Mouse (Mus musculus) small intestine, adult 2 months (tissue): ENCODE measurements around the gene Trpc5.

Source experiments
- CTCF ChIP-seq: fragments of 200-500 bp; IDR thresholded peaks from 2 replicates; pipeline ENCODE4 v1.5.1; 2012; ENCODE audit warnings: low read depth, mild to moderate bottlenecking, control low read depth, inconsistent platforms, low read length, moderate library complexity, mixed read lengths; ENCODE audit not compliant: insufficient replicate concordance, insufficient read length; ENCODE audit errors: extremely low read depth
- POLR2A ChIP-seq: fragments of 200-500 bp; IDR thresholded peaks from 2 replicates; pipeline ENCODE4 v1.6.1; 2012; ENCODE audit warnings: low read depth, mild to moderate bottlenecking, control low read depth, inconsistent platforms, low read length, moderate library complexity

GRCm38 (mm10) chrX:144687742-144688141 is 238 bp downstream of the Trpc5 start:
- TF ChIP-seq POLR2A, result no peak
- no peak for TF ChIP-seq CTCF
